Mouse (Mus musculus) megakaryocyte, embryonic 14.5 days (primary cell): Measurements from ENCODE around the gene Hoxb5. TPM values are rescaled to one million over a fixed set of nuclear protein-coding genes. Genes with fewer than 3 reads are reported as not detected.

Experiments used
- H3K27me3 ChIP-seq: replicated peaks from 2 replicates; pipeline ENCODE3; 2012; ENCODE audit warnings: inconsistent platforms
- H3K36me3 ChIP-seq: replicated peaks from 2 replicates; pipeline ENCODE3; 2012; ENCODE audit warnings: low read length, inconsistent platforms, mixed read lengths
- H3K4me1 ChIP-seq: 2 replicates; pipeline ENCODE4 v1.6.1; 2012; ENCODE audit warnings: inconsistent platforms
- H3K4me3 ChIP-seq: replicated peaks from 2 replicates; pipeline ENCODE3; 2012; ENCODE audit warnings: moderate library complexity, mild to moderate bottlenecking, inconsistent platforms
- H3K9me3 ChIP-seq: 2 replicates; pipeline ENCODE4 v1.6.1; 2012; ENCODE audit warnings: inconsistent platforms
- FLI1 ChIP-seq: IDR thresholded peaks from 2 replicates; pipeline ENCODE4 v1.6.1; 2012; ENCODE audit warnings: low read length, inconsistent platforms, mixed read lengths
- GATA1 ChIP-seq: IDR thresholded peaks from 3 replicates; pipeline ENCODE4 v1.6.1; 2012; ENCODE audit warnings: mixed read lengths, low read length, inconsistent platforms, borderline replicate concordance
- polyA plus RNA-seq: library from polyadenylated mRNA; stranded (reverse); fragments of >175 nt; gene quantifications from 2 replicates; pipeline ENCODE4 v1.2.3, GENCODE M21; 2012; ENCODE audit warnings: low replicate concordance; ENCODE audit not compliant: insufficient read depth

Gene Hoxb5
- polyA plus RNA-seq, 1 experiment, result not detected

DNA sequence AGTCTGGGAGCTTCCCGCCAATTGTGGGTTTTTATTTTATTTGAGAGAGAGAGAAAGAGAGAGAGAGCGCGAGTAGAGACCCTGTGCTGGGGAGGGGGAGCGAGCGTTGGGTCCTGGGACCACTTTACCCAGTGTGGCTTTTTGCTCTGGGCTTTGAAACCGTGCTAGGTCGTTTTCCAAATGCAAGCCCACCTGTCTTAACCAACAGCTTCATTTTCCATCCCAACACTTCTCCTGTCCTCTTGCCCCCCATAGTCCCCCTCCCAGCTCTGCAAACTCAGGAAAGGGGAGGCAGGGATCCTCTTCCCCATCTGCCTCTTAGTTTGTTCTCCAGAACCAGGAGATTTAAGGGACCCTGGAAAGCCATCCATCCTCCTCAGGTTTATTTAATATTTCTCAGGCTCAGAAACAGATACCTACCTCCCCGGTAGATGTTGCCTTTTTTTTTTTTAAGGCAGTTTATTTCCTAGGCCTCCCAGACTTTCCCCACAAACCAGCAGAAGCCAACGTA, 51.7 kb downstream of the Hoxb5 start:
- Histone ChIP-seq H3K4me1 (peaks cover 10% of the 10 kb centered on the region), H3K4me3 (no peak overlapping the region)
- TF ChIP-seq FLI1, result no peak
- no peak for TF ChIP-seq GATA1

More for the DNA sequence above, 51.7 kb downstream of the Hoxb5 start:
- Histone ChIP-seq H3K36me3 (no peaks in the 10 kb centered on the region), H3K27me3 (peaks cover 79% of the 10 kb centered on the region), H3K9me3 (no peaks in the 10 kb centered on the region)

Other genes starting within 250 kb of the Hoxb5 start
- gene Ube2z, start 237.9 kb upstream of the Hoxb5 start, polyA plus RNA-seq, result 12.1 and 13.8 TPM in 2 replicates
- 305 and 325 TPM in 2 replicates for gene Atp5g1, start 227.7 kb upstream of the Hoxb5 start, polyA plus RNA-seq
- not detected in 2 replicates for gene Calcoco2, start 191.4 kb upstream of the Hoxb5 start, polyA plus RNA-seq
- not detected in 2 replicates for gene Ttll6, start 169.6 kb upstream of the Hoxb5 start, polyA plus RNA-seq
- not detected in 2 replicates for gene Hoxb13, start 109.0 kb upstream of the Hoxb5 start, polyA plus RNA-seq
- gene Hoxb9, start 31.9 kb upstream of the Hoxb5 start, polyA plus RNA-seq, result 0.09 TPM in 1 of 2 replicates, not detected in the other
- gene Hoxb8, start 21.4 kb upstream of the Hoxb5 start, polyA plus RNA-seq, result not detected in 2 replicates
- gene Hoxb7, start 16.7 kb upstream of the Hoxb5 start, polyA plus RNA-seq, result not detected in 2 replicates
- gene Hoxb6, start 10.9 kb upstream of the Hoxb5 start, polyA plus RNA-seq, result not detected in 2 replicates
- 1.5 and 4.5 TPM in 2 replicates for gene Hoxb4, start 14.9 kb downstream of the Hoxb5 start, polyA plus RNA-seq
- gene Hoxb3, start 20.0 kb downstream of the Hoxb5 start, polyA plus RNA-seq, result 0.21 and 1.2 TPM in 2 replicates
- gene Hoxb2, start 47.2 kb downstream of the Hoxb5 start, polyA plus RNA-seq, result not detected in 2 replicates
- gene Hoxb1, start 62.4 kb downstream of the Hoxb5 start, polyA plus RNA-seq, result 0.12 TPM in 1 of 2 replicates, not detected in the other
- gene Skap1, start 161.3 kb downstream of the Hoxb5 start, polyA plus RNA-seq, result not detected in 2 replicates